Mouse (Mus musculus) left cerebral cortex, postnatal 4 days (tissue): Measurements from ENCODE around the gene Tmem40. TPM values are rescaled to one million over a fixed set of nuclear protein-coding genes. Genes with fewer than 3 reads are reported as not detected.

Experiments
- microRNA-seq: library from miRNA; unstranded; fragments of <30 nt; microRNA quantifications from one replicate; pipeline ENCODE4 v1.2.0, GENCODE M21; 2022
- total RNA-seq, 2 experiments: library from RNA; stranded (reverse); gene quantifications; 2 replicates each; pipeline ENCODE4 v1.2.3; 2021

The Tmem40 gene
- total RNA-seq, 2 experiments from 2014 or later, result 0.60 to 1.2 TPM

Small RNA genes lying within 50 kb of the gene (microRNA-seq; reads per million reads assigned to microRNA genes)
- not detected for gene Mir7660

Other genes starting within 250 kb of the Tmem40 start
- gene Tsen2, start 217.7 kb downstream of the Tmem40 start, total RNA-seq, result 10 to 100 TPM; 33.3 to 36.5 TPM
- not detected for gene Mkrn2os, start 169.8 kb downstream of the Tmem40 start, total RNA-seq
- 10 to 100 TPM; 45.0 to 45.3 TPM for gene Mkrn2, start 160.5 kb downstream of the Tmem40 start, total RNA-seq
- 100 to 1,000 TPM; 180 to 191 TPM for gene Raf1, start 85.8 kb downstream of the Tmem40 start, total RNA-seq
- gene Cand2, start 12.1 kb upstream of the Tmem40 start, total RNA-seq, result 1 to 10 TPM; 8.3 to 8.5 TPM
- gene Rpl32, start 46.3 kb upstream of the Tmem40 start, total RNA-seq, result 100 to 1,000 TPM; 842 to 903 TPM
- gene Efcab12, start 76.0 kb upstream of the Tmem40 start, total RNA-seq, result 1 to 10 TPM; 3.0 to 3.6 TPM
- 1 to 10 TPM; 6.4 to 7.1 TPM for gene Mbd4, start 91.0 kb upstream of the Tmem40 start, total RNA-seq
- 10 to 100 TPM; 28.9 to 35.8 TPM for gene Ift122, start 91.1 kb upstream of the Tmem40 start, total RNA-seq
- under 1 TPM; 0.28 to 0.56 TPM for gene Rho, start 169.3 kb upstream of the Tmem40 start, total RNA-seq
- not detected for gene H1foo, start 182.5 kb upstream of the Tmem40 start, total RNA-seq
- 100 to 1,000 TPM; 167 to 181 TPM for gene Plxnd1, start 232.6 kb upstream of the Tmem40 start, total RNA-seq